11 mouse cellular contexts compared by ENCODE assay signal in genomic region chr10:83017760-83018498, GRCm38 (mm10). TPM values are rescaled to one million over a fixed set of nuclear protein-coding genes. Genes with fewer than 3 reads are reported as not detected.
A peak's percentile ranks its signal among the peaks of the same experiment; 100 is the strongest.
DNase-seq lines count a peak whose midpoint lies in the region; ATAC-seq and TF ChIP-seq lines count a peak whose summit lies in the region.
"Had no signal": no experiment of that assay in that cellular context is flagged by ENCODE, and none has a peak within 500 bp of the region (broad histone marks: within the 10 kb centered on the region; RNA-seq: fewer than 3 reads in every experiment).

No protein-coding gene starts in this region.

- no peaks in the 10 kb centered on the region for H3K9me3 ChIP-seq in hindbrain, embryonic 12.5 days (replicated peaks)
- H3K9me3 ChIP-seq in hindbrain, embryonic 10.5 days = no peaks in the 10 kb centered on the region
- H3K9me3 ChIP-seq in G1E (replicated peaks) = peaks cover 12% of the 10 kb centered on the region
- no peaks in the 10 kb centered on the region for H3K9me3 ChIP-seq in embryonic facial prominence, embryonic 14.5 days (ENCODE audit: control insufficient read depth, low read length)
- H3K9me3 ChIP-seq: lung, embryonic 15.5 days; midbrain, embryonic 12.5 days had no signal

- H3K4me3 ChIP-seq in hindbrain, embryonic 12.5 days = no peak overlapping the region
- no peak overlapping the region for H3K4me3 ChIP-seq in hindbrain, embryonic 10.5 days
- H3K4me3 ChIP-seq in G1E (ENCODE audit: low read depth, low read length) = peak overlapping the region; percentile 33; the same call in 1 of the 2 replicates
- H3K4me3 ChIP-seq in embryonic facial prominence, embryonic 14.5 days (ENCODE audit: low read depth, low read length) = no peak overlapping the region
- H3K4me3 ChIP-seq: lung, embryonic 15.5 days; midbrain, embryonic 12.5 days had no signal

- H3K4me2 ChIP-seq in hindbrain, embryonic 12.5 days (replicated peaks) = no peak overlapping the region
- peak overlapping the region; percentile 25; the same call in 1 of the 2 replicates for H3K4me2 ChIP-seq in embryonic facial prominence, embryonic 14.5 days (ENCODE audit: low read depth, low read length)
- H3K4me2 ChIP-seq: lung, embryonic 15.5 days; midbrain, embryonic 12.5 days had no signal

- no peak for ATAC-seq in hindbrain, embryonic 12.5 days (ENCODE audit: low FRiP score)
- no peak for ATAC-seq in G1E (ENCODE audit: extremely low read depth, insufficient number of reproducible peaks, low FRiP score, poor library complexity, severe bottlenecking)
- ATAC-seq in embryonic facial prominence, embryonic 14.5 days (ENCODE audit: low read depth) = no peak
- ATAC-seq in megakaryocyte progenitor cell, adult 5-6 weeks (replicated peaks; ENCODE audit: poor library complexity) = peak; percentile 29
- no peak for ATAC-seq in monocyte, adult 5-6 weeks (replicated peaks; ENCODE audit: insufficient number of reproducible peaks, low FRiP score, low TSS enrichment, poor library complexity, severe bottlenecking)
- ATAC-seq: intestine, postnatal 0 days had no signal

- H3K27me3 ChIP-seq in hindbrain, embryonic 12.5 days = no peaks in the 10 kb centered on the region
- H3K27me3 ChIP-seq in hindbrain, embryonic 10.5 days (ENCODE audit: insufficient read depth, poor library complexity, severe bottlenecking) = no peaks in the 10 kb centered on the region
- no peaks in the 10 kb centered on the region for H3K27me3 ChIP-seq in G1E (ENCODE audit: insufficient read depth, low read length)
- H3K27me3 ChIP-seq in embryonic facial prominence, embryonic 14.5 days (replicated peaks; ENCODE audit: control insufficient read depth, insufficient read depth, low read length) = no peaks in the 10 kb centered on the region
- H3K27me3 ChIP-seq: lung, embryonic 15.5 days; midbrain, embryonic 12.5 days had no signal

- DNase-seq in hindbrain, embryonic 10.5 days (ENCODE audit: low spot score) = no peak
- no peak for DNase-seq in G1E (ENCODE audit: low spot score)
- no peak for DNase-seq in embryonic facial prominence, embryonic 14.5 days (ENCODE audit: low spot score)
- DNase-seq in left cerebral cortex, postnatal 25 days (ENCODE audit: low spot score in 2 of 2) = no peak
- DNase-seq in kidney, adult 9 months = no peak

- TF ChIP-seq CTCF in G1E (IDR thresholded peaks at IDR 0.05; ENCODE audit: low read depth, low read length) = no peak

- peaks cover 38% of the 10 kb centered on the region for H3K4me1 ChIP-seq in hindbrain, embryonic 12.5 days
- H3K4me1 ChIP-seq in hindbrain, embryonic 10.5 days (replicated peaks) = peaks cover 41% of the 10 kb centered on the region
- H3K4me1 ChIP-seq in G1E (ENCODE audit: insufficient read depth, low read depth, low read length) = peaks cover 95% of the 10 kb centered on the region
- peaks cover 16% of the 10 kb centered on the region for H3K4me1 ChIP-seq in embryonic facial prominence, embryonic 14.5 days (ENCODE audit: control insufficient read depth, insufficient read depth, low read length)
- H3K4me1 ChIP-seq: lung, embryonic 15.5 days had no signal

- H3K36me3 ChIP-seq in hindbrain, embryonic 12.5 days = no peaks in the 10 kb centered on the region
- H3K36me3 ChIP-seq in hindbrain, embryonic 10.5 days = no peaks in the 10 kb centered on the region
- peaks cover 44% of the 10 kb centered on the region for H3K36me3 ChIP-seq in G1E (replicated peaks)
- no peaks in the 10 kb centered on the region for H3K36me3 ChIP-seq in embryonic facial prominence, embryonic 14.5 days (ENCODE audit: control insufficient read depth, insufficient read depth, low read length)
- H3K36me3 ChIP-seq: lung, embryonic 15.5 days; midbrain, embryonic 12.5 days had no signal

- 79% methylated on average over 21 of the region's 21 CpGs for WGBS in hindbrain, embryonic 12.5 days
- 89% methylated on average over 21 of the region's 21 CpGs for WGBS in hindbrain, embryonic 10.5 days
- WGBS in embryonic facial prominence, embryonic 14.5 days = 60% methylated on average over 21 of the region's 21 CpGs

- H3K27ac ChIP-seq in hindbrain, embryonic 12.5 days = peak overlapping the region; percentile 17; the same call in 1 of the 2 replicates
- no peak overlapping the region for H3K27ac ChIP-seq in hindbrain, embryonic 10.5 days
- no peak overlapping the region for H3K27ac ChIP-seq in embryonic facial prominence, embryonic 14.5 days (replicated peaks; ENCODE audit: low read depth, low read length)
- H3K27ac ChIP-seq: lung, embryonic 15.5 days; midbrain, embryonic 12.5 days had no signal

- intact Hi-C loops in left cerebral cortex, postnatal 25 days (cut with DNase I) = no loop called here

- H3K9ac ChIP-seq in hindbrain, embryonic 12.5 days = no peak overlapping the region
- H3K9ac ChIP-seq in embryonic facial prominence, embryonic 14.5 days (ENCODE audit: low read depth, low read length) = no peak overlapping the region
- H3K9ac ChIP-seq: lung, embryonic 15.5 days; midbrain, embryonic 12.5 days had no signal

RNA-seq across cellular contexts. Expression of gene Chst11, which starts 32.6 kb away (rescaled TPM):
- 2.5 and 2.7 TPM in 2 replicates for polyA plus RNA-seq in hindbrain, embryonic 12.5 days (2016; fragmentation: Nextera tagmentation; extraction: Ambion mirVana)
- 1.1 and 1.4 TPM in 2 replicates for polyA plus RNA-seq in hindbrain, embryonic 10.5 days (2016; fragmentation: Nextera tagmentation; extraction: Ambion mirVana)
- total RNA-seq in G1E (2014; fragmentation: Nextera tagmentation) = 38.2 and 44.7 TPM in 2 replicates
- total RNA-seq in G1E (2017) = 41.5 and 44.6 TPM in 2 replicates
- 13.1 and 15.6 TPM in 2 replicates for polyA plus RNA-seq in G1E (2012)
- 4.4 and 5.3 TPM in 2 replicates for polyA plus RNA-seq in embryonic facial prominence, embryonic 14.5 days (2014; fragmentation: Nextera tagmentation; extraction: Ambion mirVana)
- 19.2 and 20.0 TPM in 2 replicates for total RNA-seq in megakaryocyte progenitor cell, adult 5-6 weeks (2015)
- 20.4 and 22.2 TPM in 2 replicates for total RNA-seq in megakaryocyte progenitor cell, adult 5-6 weeks (2017)
- total RNA-seq in monocyte, adult 5-6 weeks (2017) = 9.0 to 18.3 TPM (median 9.7 TPM) in 3 replicates
- 10 to 100 TPM; 33.9 to 36.5 TPM for total RNA-seq in left cerebral cortex, postnatal 25 days (2021)
